Mouse (Mus musculus): ENCODE results near the gene Zglp1.
"Not testable (repeated sequence)": the region's sequence is repeated elsewhere in the genome, so short reads cannot be mapped to it uniquely, and the experiment has no call there.

Zglp1 gene

DNA sequence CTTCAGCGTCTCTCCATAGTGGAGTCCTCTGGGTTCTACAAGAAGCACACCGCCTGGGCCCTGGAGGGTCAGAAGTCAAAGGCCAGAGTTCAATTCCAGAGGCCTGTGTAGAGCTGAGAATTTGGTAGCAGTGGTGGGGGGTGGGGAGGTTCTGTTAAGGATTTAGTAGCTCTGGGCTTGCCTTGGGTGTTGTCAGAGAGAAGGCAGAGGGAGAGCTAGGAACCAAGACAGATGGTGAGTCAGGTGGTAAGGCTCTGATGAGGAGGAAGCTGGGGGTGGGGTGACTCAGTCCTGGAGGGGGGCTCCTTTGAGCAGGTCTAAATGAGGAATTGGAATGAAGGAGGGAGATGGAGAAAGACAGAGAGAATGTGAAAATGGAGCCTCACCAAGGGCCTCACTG lies 4.0 kb downstream of the Zglp1 start:
- no peak for DNase-seq

DNA sequence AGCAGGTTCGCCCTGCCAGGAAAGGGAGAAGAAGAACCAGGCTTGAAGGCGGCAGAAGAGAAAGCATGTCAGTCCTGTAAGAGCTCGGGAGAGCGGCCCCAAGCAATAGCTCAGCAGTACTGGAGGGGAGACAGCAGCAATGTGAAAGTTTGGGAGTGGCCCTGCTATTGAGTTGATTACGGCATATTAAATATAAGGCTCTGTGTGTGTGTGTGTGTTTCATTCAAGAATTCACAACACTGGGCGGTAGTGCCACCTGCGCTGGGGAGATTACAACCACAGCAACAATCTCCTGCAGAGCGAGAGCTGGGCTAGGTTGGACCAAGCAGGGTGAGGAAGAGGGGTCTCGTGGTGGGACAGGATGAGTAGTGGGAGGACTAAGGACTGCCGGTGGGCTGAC lies 15.3 kb downstream of the Zglp1 start:
- DNase-seq = no peak

DNA sequence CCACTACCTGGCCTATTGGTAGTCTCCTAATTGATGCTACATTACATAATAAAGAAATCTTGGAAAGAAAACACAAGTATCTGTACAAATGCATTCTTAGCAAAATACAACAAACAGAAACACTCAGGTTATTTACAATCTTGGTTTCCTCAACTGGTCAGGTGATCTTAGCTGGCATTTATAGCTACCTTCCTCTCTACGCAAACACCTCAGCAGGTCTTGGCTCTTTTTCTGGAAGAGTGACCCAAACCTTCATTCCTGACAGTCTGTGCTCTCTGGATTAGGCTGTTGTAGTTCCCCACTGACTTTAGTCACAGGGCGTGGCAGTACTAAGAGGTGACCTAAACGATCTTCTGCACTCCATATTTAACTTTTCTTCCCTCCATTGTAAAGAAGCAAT lies 21.7 kb downstream of the Zglp1 start:
- DNase-seq = no peak

DNA sequence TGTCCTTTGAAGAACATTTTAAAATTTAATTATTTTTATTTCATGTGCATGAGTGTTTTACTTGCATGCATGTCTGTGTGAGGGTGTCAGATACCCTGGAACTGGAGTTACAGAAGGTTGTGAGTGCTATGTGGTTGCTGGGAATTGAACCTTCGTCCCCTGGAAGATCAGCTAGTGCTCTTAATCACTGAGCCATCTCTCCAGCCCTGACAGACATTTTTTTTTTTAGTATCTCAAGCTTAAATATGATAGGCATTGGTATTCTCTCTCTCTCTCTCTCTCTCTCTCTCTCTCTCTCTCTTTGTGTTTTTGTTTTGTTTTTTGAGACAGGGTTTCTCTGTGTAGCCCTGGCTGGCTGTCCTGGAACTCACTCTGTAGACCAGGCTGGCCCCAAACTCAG lies 22.1 kb downstream of the Zglp1 start:
- not testable (repeated sequence) for DNase-seq

DNA sequence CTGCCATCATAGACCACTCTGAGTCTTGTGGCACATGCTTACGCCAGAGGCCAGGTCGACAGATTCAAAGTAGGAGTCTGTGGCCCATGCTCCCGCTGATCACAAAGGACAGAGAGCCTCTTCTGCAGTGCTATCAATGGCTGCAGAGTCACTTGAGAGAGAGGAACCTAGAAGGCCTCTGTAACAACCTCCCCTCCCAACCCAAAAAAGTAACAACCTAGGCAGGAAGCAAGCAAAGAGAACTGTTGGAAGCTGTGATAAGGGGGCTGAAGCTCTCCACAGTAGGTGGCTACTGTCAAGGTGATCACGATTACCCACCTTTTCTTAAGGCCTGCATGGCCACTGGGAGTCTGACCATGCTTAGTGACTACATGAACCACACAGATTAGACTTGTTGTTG lies 23.3 kb downstream of the Zglp1 start:
- DNase-seq = no peak

- no peak for DNase-seq
Observed at GRCm38 (mm10) chr9:21041308-21041707, 25.6 kb downstream of the Zglp1 start.

- no peak for DNase-seq
Observed at GRCm38 (mm10) chr9:21039779-21040178, 27.1 kb downstream of the Zglp1 start.

- DNase-seq = no peak
Observed at GRCm38 (mm10) chr9:21037481-21037891, 29.4 kb downstream of the Zglp1 start.

- DNase-seq = peak; percentile 7 to 20
Observed at GRCm38 (mm10) chr9:21036666-21037065, 30.2 kb downstream of the Zglp1 start.

- DNase-seq = peak in 1 of 2 experiments; percentile 10
Observed at GRCm38 (mm10) chr9:21036161-21036560, 30.7 kb downstream of the Zglp1 start.

- DNase-seq = no peak
Observed at GRCm38 (mm10) chr9:21035586-21035985, 31.3 kb downstream of the Zglp1 start.

- peak; percentile 45 to 50 for DNase-seq
Observed at GRCm38 (mm10) chr9:21034481-21035085, 32.3 kb downstream of the Zglp1 start.

DNA sequence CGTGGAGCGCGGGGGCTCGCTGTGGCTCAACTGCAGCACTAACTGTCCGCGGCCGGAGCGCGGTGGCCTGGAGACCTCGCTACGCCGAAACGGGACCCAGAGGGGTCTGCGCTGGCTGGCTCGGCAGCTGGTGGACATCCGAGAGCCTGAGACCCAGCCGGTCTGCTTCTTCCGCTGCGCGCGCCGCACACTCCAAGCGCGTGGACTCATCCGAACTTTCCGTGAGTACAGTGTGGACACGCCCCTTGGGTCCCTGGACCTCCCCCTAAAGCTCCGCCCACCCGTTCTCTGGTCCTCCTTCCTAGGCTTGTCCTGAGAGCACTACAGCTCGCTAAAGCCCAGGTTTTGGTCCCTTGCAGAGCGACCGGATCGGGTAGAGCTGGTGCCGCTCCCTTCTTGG lies 33.8 kb downstream of the Zglp1 start:
- DNase-seq = peak; percentile 89 to 91

- DNase-seq = no peak
Observed at GRCm38 (mm10) chr9:21032491-21032890, 34.4 kb downstream of the Zglp1 start.

GRCm38 (mm10) chr9:21031896-21032351 lies 35.0 kb downstream of the Zglp1 start, which contains the start of gene Icam5:
TSS of gene Icam5 (plus strand) at chr9:21032073.
- peak; percentile 29 to 40 for DNase-seq

GRCm38 (mm10) chr9:21031251-21031895 lies 35.5 kb downstream of the Zglp1 start:
- DNase-seq = peak in 1 of 2 experiments; percentile 65

DNA sequence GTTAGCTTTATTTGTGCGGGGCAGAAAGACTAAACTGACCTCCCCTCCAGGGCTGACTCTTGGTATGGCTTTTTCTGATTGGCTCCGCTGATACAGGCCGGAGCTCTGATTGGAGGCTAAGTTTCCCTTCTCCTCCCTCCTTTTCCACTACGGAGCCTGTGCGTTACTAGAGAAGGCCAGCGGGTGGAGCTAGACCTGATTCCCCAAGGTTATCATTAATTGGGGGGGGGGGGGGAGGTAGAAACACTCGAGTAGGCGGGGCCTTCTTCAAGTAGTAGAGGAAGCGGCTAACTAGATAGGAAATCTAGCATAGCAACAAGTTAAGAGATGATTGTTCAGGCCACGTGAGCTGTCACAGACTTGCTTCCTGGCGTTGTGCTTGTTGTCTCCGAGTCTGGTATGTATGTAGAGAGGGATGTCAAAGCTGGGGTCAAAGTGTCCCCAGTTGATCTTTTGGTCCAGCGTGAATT lies 36.1 kb downstream of the Zglp1 start:
- peak; percentile 85 to 90 for DNase-seq

DNA sequence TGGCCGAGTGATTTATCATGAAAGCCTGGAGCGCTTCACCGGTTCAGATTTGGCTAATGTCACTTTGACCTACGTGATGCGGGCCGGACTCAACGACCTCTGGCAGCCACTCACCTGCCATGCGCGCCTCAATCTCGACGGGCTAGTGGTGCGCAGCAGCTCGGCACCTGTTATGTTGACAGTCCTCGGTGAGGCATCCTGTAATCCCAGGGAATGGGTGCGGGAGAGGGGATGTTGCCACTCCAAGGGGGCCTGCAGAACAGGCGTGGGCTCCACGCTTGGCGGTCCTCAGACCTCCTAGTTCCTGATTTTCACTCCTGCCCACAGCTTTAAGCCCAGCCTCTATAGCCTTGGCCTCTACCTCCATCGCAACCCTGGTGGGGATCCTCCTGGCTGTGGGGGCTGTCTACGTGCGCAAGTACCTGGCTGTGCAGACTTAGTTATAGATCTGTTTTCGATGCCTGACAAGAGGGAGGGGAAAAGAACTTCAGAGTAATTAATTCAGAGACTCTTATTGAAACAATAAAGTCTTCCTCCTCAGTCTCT lies 36.8 kb downstream of the Zglp1 start:
- DNase-seq = peak; percentile 30 to 39

DNA sequence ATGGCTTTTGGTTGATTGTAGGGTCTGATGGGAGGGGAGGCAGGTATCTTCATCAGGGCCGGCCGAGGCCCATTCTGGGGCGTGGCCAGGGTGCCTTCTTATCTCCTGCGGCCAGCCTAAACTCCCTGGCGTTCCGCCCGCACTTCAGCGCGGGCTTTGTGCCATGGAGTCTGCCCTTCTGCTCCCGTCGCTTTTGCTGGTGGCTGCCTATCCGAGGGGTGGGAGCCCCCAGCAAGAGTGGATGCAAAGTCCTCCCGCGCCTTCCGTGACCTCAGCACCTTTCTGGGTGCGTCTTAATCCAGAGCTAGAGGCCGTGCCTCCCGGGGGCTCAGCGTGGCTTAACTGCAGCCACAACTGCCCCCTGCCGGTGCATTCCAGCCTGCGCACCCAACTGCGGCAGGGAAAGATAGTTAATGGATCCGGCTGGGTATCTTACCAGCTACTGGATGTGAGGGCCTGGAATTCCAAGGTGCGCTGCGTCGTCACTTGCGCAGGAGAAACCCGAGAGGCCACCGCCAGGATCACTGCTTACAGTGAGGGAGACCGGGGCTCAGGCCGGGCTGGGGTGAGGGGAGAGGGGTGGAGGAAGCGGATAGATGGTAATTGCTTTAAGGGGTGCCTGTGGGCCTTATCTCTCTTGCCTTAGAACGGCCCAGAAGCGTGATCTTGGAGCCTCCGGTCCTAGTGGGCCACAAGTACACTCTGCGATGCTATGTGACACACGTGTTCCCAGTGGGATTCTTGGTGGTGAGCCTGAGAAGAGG lies 37.4 kb downstream of the Zglp1 start, which contains the start of gene Icam4:
Icam4 (plus strand) TSS at position 83 of the 764 bp plus-strand sequence.
- peak; percentile 84 to 85 for DNase-seq

DNA sequence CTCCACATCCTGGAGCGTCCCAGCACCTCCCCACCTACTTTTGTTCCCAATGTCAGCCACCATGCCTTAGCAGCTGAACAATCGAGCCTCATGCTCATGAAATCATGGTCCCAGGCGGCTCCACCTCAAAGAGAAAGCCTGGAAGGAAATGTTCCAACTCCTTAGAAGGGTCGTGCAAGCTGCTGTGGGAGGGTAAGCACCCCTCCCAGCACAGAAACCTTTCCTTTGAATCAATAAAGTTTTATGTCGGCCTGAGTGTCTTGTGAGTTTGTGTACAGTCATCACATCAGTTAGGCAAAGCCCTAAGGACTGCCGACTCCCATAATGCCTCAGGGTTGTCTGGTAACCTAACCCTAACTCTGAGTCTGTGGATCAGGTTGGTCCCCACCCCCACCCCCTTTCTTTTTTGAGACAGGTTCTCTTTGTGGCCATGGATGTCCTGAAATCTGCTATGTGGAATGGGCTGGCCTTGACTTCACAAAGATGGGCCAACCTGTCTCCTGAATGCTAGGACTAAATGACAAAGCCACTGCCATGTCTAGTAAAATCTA lies 38.3 kb downstream of the Zglp1 start:
- DNase-seq = no peak

GRCm38 (mm10) chr9:21027774-21028290 lies 39.1 kb downstream of the Zglp1 start:
- no peak for DNase-seq

DNA sequence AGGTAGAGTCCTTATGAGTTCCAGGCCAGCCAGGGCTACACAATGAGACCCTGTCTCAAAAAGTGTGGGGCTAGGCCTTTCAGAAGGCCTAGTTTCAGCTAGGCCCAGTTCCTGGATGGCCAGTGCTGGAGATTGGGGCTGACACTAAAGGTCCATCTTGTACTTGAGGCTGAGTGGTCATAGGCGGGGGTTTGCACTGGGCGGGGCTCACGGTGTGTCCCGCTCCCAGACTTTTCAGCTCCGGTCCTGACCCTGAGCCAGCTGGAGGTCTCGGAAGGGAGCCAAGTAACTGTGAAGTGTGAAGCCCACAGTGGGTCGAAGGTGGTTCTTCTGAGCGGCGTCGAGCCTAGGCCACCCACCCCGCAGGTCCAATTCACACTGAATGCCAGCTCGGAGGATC lies 40.0 kb downstream of the Zglp1 start:
- DNase-seq = no peak
